Mouse (Mus musculus) mammary gland, adult 2 months (tissue): ENCODE results near the gene Gpa33. TPM values are rescaled to one million over a fixed set of nuclear protein-coding genes. Genes with fewer than 3 reads are reported as not detected.

Source experiments
- polyA plus RNA-seq: library from polyadenylated mRNA; depleted of rRNA; stranded (reverse); fragments of >200 nt; gene quantifications from 2 replicates; pipeline ENCODE4 v1.2.3, GENCODE M21; 2012; ENCODE audit warnings: low replicate concordance; rRNA removed

Gene Gpa33
- polyA plus RNA-seq: 0.53 and 0.76 TPM in 2 replicates

GRCm38 (mm10) chr1:166130224-166130860 is at the start of gene Gpa33:
TSS of gene Gpa33 (plus strand) at chr1:166130238.

GRCm38 (mm10) chr1:166127719-166128118 is 2.3 kb upstream of the Gpa33 start, which contains the start of gene Dusp27:
TSS of gene Dusp27 (minus strand) at chr1:166127922.

Other genes with a start within 250 kb of the Gpa33 start
- 13.3 and 20.8 TPM in 2 replicates for gene Pou2f1, start 127.6 kb upstream of the Gpa33 start, polyA plus RNA-seq
- gene Dusp27, start 2.3 kb upstream of the Gpa33 start, polyA plus RNA-seq: 0.06 and 1.7 TPM in 2 replicates
- gene Mael, start 108.5 kb downstream of the Gpa33 start, polyA plus RNA-seq: 0.08 TPM in 1 of 2 replicates, not detected in the other
- gene Ildr2, start 123.9 kb downstream of the Gpa33 start, polyA plus RNA-seq: 1.2 and 3.0 TPM in 2 replicates
- 12.4 and 19.1 TPM in 2 replicates for gene Tada1, start 248.9 kb downstream of the Gpa33 start, polyA plus RNA-seq